Mouse (Mus musculus) common myeloid progenitor, adult 5-6 weeks (primary cell): Measurements from ENCODE around the gene Scpep1. TPM values are rescaled to one million over a fixed set of nuclear protein-coding genes. Genes with fewer than 3 reads are reported as not detected.
"Not testable (repeated sequence)": the region's sequence is repeated elsewhere in the genome, so short reads cannot be mapped to it uniquely, and the experiment has no call there.

Experiments used
- ATAC-seq: replicated peaks from 2 replicates; pipeline ENCODE4 v1.8.0; 2016; ENCODE audit warnings: low read depth, mild to moderate bottlenecking, moderate TSS enrichment, inconsistent platforms; ENCODE audit not compliant: poor library complexity, severe bottlenecking
- total RNA-seq: library from RNA; stranded (forward); fragments of 200-1000, 187-1606 nt; gene quantifications from 2 replicates; pipeline ENCODE4 v1.2.3, GENCODE M21; 2017

Gene Scpep1
- 13.9 and 14.6 TPM in 2 replicates for total RNA-seq

GRCm38 (mm10) chr11:88955217-88955969, at the start of gene Scpep1:
TSS of gene Scpep1 (minus strand) at chr11:88955465.
- ATAC-seq: peak; percentile 98

- no peak for ATAC-seq
These were observed 48.5 kb upstream of the Scpep1 start for GRCm38 (mm10) chr11:89003726-89004125.

- ATAC-seq: no peak
These were observed 47.8 kb upstream of the Scpep1 start for GRCm38 (mm10) chr11:89003078-89003477.

GRCm38 (mm10) chr11:89002621-89003020, 47.4 kb upstream of the Scpep1 start:
- no peak for ATAC-seq

GRCm38 (mm10) chr11:89002068-89002467, 46.8 kb upstream of the Scpep1 start:
- no peak for ATAC-seq

GRCm38 (mm10) chr11:89001569-89001968, 46.3 kb upstream of the Scpep1 start:
- ATAC-seq: no peak

- ATAC-seq: 0 out of 2 replicates have a peak, but pooled peaks have one; percentile 13
These were observed 45.2 kb upstream of the Scpep1 start for GRCm38 (mm10) chr11:89000527-89000819.

- ATAC-seq: 0 out of 2 replicates have a peak, but pooled peaks have one; percentile 0
These were observed 44.7 kb upstream of the Scpep1 start for GRCm38 (mm10) chr11:88999723-89000526.

GRCm38 (mm10) chr11:88998974-88999722, 43.9 kb upstream of the Scpep1 start, which contains the start of gene Trim25:
TSS of gene Trim25 (plus strand) at chr11:88999376.
- ATAC-seq: peak; percentile 91

GRCm38 (mm10) chr11:88998406-88998805, 43.1 kb upstream of the Scpep1 start:
- no peak for ATAC-seq

- not testable (repeated sequence) for ATAC-seq
These were observed 42.1 kb upstream of the Scpep1 start for GRCm38 (mm10) chr11:88997343-88997742.

GRCm38 (mm10) chr11:88996427-88996826, 41.2 kb upstream of the Scpep1 start:
- ATAC-seq: no peak

GRCm38 (mm10) chr11:88995616-88996015, 40.4 kb upstream of the Scpep1 start:
- ATAC-seq: no peak

- no peak for ATAC-seq
These were observed 39.2 kb upstream of the Scpep1 start for GRCm38 (mm10) chr11:88994492-88994891.

- ATAC-seq: peak; percentile 88
These were observed 38.4 kb upstream of the Scpep1 start for GRCm38 (mm10) chr11:88993625-88994024.

GRCm38 (mm10) chr11:88993186-88993585, 37.9 kb upstream of the Scpep1 start:
- ATAC-seq: no peak

GRCm38 (mm10) chr11:88989530-88989929, 34.3 kb upstream of the Scpep1 start:
- peak; percentile 86 for ATAC-seq

- ATAC-seq: no peak
These were observed 33.7 kb upstream of the Scpep1 start for GRCm38 (mm10) chr11:88988956-88989355.

GRCm38 (mm10) chr11:88986616-88987015, 31.4 kb upstream of the Scpep1 start:
- no peak for ATAC-seq

GRCm38 (mm10) chr11:88981337-88981736, 26.1 kb upstream of the Scpep1 start:
- no peak for ATAC-seq

GRCm38 (mm10) chr11:88977188-88977587, 21.9 kb upstream of the Scpep1 start:
- no peak for ATAC-seq
